Mouse (Mus musculus) heart, embryonic 11.5 days (tissue): Measurements from ENCODE around the gene Proser3. TPM values are rescaled to one million over a fixed set of nuclear protein-coding genes. Genes with fewer than 3 reads are reported as not detected.

Source experiments
- ATAC-seq: fragments of 200-750 bp; cut with Nextera tagmentation; replicated peaks from 2 replicates; pipeline ENCODE4 v1.8.0; 2017; ENCODE audit warnings: moderate library complexity; ENCODE audit not compliant: insufficient number of reproducible peaks, low FRiP score, low TSS enrichment
- H3K27ac ChIP-seq: fragments of 300-500 bp; sonication (generic); 2 replicates; pipeline ENCODE4 v1.5.1; 2014; ENCODE audit warnings: mild to moderate bottlenecking, low read depth, low read length
- H3K27me3 ChIP-seq: fragments of 300-500 bp; sonication (generic); 2 replicates; pipeline ENCODE4 v1.6.1; 2014; ENCODE audit warnings: mild to moderate bottlenecking, low read length, mixed read lengths; ENCODE audit not compliant: control insufficient read depth, insufficient read depth
- H3K36me3 ChIP-seq: fragments of 300-500 bp; sonication (generic); 2 replicates; pipeline ENCODE4 v1.6.1; 2014; ENCODE audit warnings: mild to moderate bottlenecking, low read length, moderate library complexity, mixed read lengths; ENCODE audit not compliant: control insufficient read depth, insufficient read depth
- H3K4me1 ChIP-seq: fragments of 300-500 bp; sonication (generic); 2 replicates; pipeline ENCODE4 v1.6.1; 2014; ENCODE audit warnings: low read length; ENCODE audit not compliant: control insufficient read depth, insufficient read depth
- H3K4me2 ChIP-seq: fragments of 300-500 bp; sonication (generic); 2 replicates; pipeline ENCODE4 v1.6.1; 2014; ENCODE audit warnings: mild to moderate bottlenecking, moderate library complexity
- H3K4me3 ChIP-seq: fragments of 300-500 bp; sonication (generic); 2 replicates; pipeline ENCODE4 v1.5.1; 2014; ENCODE audit warnings: low read depth, low read length
- H3K9ac ChIP-seq: fragments of 300-500 bp; sonication (generic); 2 replicates; pipeline ENCODE4 v1.6.1; 2014; ENCODE audit warnings: mild to moderate bottlenecking, low read depth, low read length, moderate library complexity
- H3K9me3 ChIP-seq: fragments of 300-500 bp; sonication (generic); replicated peaks from 2 replicates; pipeline ENCODE4 v1.6.1; 2016; ENCODE audit warnings: low read length; ENCODE audit not compliant: control insufficient read depth
- WGBS: fragments of 180-500 bp; shearing (Covaris S2); extraction: QIAGEN DNeasy Blood & Tissue Kit; methylation state at CpG from one replicate; pipeline ENCODE4 v1.1.7; 2014; ENCODE audit not compliant: insufficient replicate concordance; 5-methylcytosine and 5-hydroxymethylcytosine counted together
- polyA plus RNA-seq: library from polyadenylated mRNA; unstranded; fragments of >200 nt; fragmentation: Nextera tagmentation; extraction: Ambion mirVana; gene quantifications from 2 replicates; pipeline ENCODE4 v1.2.1, GENCODE M21; 2014

The Proser3 gene
- polyA plus RNA-seq, 1 experiment from 2014 or later, result 12.7 TPM

GRCm38 (mm10) chr7:30556894-30557536 is 4.9 kb upstream of the Proser3 start:
- H3K4me2 ChIP-seq, result no peak overlapping the region
- H3K27me3 ChIP-seq, result no peaks in the 10 kb centered on the region
- no peak overlapping the region for H3K9ac ChIP-seq
- no peak overlapping the region for H3K4me3 ChIP-seq
- 91% methylated on average over 18 of the region's 18 CpGs for WGBS
- H3K36me3 ChIP-seq, result peaks cover 19% of the 10 kb centered on the region
- no peaks in the 10 kb centered on the region for H3K9me3 ChIP-seq
- peaks cover 21% of the 10 kb centered on the region for H3K4me1 ChIP-seq
- H3K27ac ChIP-seq, result no peak overlapping the region
- no peak for ATAC-seq

- Histone ChIP-seq H3K36me3 (peaks cover 19% of the 10 kb centered on the region), H3K4me1 (peaks cover 21% of the 10 kb centered on the region), H3K27ac (no peak overlapping the region), H3K27me3 (no peaks in the 10 kb centered on the region), H3K9ac (no peak overlapping the region), H3K4me3 (peak overlapping the region; percentile 53; the same call in 1 of the 2 replicates), H3K4me2 (peak overlapping the region; percentile 98), H3K9me3 (no peaks in the 10 kb centered on the region)
- WGBS, result 85% methylated on average over 22 of the region's 22 CpGs
- ATAC-seq, result no peak
Observed at GRCm38 (mm10) chr7:30553810-30554584, 1.9 kb upstream of the Proser3 start.

DNA sequence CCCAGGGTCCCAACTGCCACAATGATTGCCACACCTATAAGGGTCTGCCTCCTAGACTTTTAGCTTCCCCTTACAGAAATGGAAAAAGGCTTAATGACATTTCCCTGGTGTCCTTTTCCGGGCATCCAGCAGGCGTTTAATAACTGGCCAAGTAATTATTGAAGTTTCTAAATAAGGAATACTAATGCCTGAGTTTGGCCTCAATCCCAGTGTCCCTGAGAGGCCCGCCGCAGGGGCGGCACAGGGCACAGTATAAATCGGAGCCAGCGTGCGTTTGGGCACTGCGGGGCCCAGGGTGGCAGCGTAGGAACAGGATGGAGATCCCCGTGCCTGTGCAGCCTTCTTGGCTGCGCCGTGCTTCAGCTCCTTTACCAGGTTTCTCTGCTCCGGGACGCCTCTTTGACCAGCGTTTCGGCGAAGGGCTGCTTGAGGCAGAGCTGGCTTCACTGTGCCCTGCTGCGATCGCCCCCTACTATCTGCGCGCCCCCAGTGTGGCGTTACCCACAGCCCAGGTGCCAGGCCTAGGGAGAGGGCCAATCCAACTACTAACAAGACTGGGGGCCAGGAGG is 1.0 kb upstream of the Proser3 start:
- Histone ChIP-seq H3K36me3 (peaks cover 23% of the 10 kb centered on the region), H3K9ac (peak overlapping the region; percentile 88), H3K27me3 (no peaks in the 10 kb centered on the region), H3K4me3 (peak overlapping the region; percentile 53), H3K4me1 (peaks cover 12% of the 10 kb centered on the region), H3K27ac (peak overlapping the region; percentile 91), H3K9me3 (no peaks in the 10 kb centered on the region), H3K4me2 (peak overlapping the region; percentile 98)
- no peak for ATAC-seq
- WGBS, result 5% methylated on average over 23 of the region's 23 CpGs

DNA sequence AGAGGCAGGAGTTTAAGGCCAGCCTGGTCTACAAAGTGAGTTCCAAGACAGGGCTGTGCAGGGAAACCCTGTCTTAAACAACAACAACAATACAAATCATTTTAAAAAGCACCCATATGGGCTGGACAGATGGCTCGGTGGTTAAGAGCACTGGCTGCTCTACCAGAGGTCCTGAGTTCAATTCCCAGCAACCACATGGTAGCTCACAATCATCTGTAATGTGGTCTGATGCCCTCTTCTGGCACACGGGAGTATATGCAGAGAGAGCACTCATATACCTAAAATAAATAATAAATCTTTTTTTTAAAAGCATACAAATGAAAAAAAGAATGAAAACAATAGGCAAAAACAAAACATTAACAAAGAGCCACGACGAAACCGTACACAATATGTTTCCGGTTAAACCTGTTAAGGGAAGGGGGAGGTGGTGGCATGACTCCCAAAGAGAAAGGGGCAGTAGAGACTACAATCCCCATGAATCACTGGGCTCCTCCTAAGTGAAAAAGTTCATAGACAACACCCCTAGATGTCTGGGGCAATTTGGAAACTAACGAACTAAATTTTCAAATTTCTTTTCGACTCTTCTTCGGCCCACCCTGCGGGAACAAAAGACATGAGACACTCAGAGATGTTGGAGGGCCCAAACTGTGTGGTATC is 526 bp downstream of the Proser3 start:
- Histone ChIP-seq H3K27ac (peak overlapping the region; percentile 91), H3K27me3 (no peaks in the 10 kb centered on the region), H3K4me1 (peaks cover 9% of the 10 kb centered on the region), H3K4me3 (peak overlapping the region; percentile 53), H3K9ac (peak overlapping the region; percentile 88), H3K4me2 (peak overlapping the region; percentile 98), H3K9me3 (no peaks in the 10 kb centered on the region), H3K36me3 (peaks cover 18% of the 10 kb centered on the region)
- WGBS, result 2% methylated on average over 10 of the region's 10 CpGs
- peak; percentile 62 for ATAC-seq

- Histone ChIP-seq H3K9me3 (no peaks in the 10 kb centered on the region), H3K27ac (no peak overlapping the region), H3K4me1 (peaks cover 9% of the 10 kb centered on the region), H3K4me3 (no peak overlapping the region), H3K27me3 (no peaks in the 10 kb centered on the region), H3K36me3 (peaks cover 20% of the 10 kb centered on the region), H3K9ac (no peak overlapping the region), H3K4me2 (no peak overlapping the region)
- WGBS, result 100% methylated on average over 1 of the region's 1 CpGs
- no peak for ATAC-seq
Observed at GRCm38 (mm10) chr7:30550603-30551002, 1.5 kb downstream of the Proser3 start.

DNA sequence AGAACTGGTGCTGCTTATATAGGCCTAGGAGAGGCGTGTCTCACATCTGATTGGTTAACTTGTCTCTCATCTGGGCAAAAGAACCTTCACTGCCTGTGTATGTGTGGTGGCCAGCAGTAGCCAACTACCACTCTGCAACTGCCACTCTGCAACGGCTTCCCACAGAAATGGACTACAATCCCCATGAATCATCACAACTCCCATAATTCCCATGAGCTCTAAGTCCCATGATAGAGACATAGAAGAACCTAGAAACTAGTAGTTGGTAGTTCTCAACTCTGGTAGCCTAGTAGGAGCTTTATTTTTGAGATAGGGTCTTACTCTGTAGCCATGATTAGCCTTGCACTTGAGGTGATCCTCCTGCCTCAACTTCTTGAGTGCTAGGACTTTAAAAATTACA is 2.2 kb downstream of the Proser3 start:
- Histone ChIP-seq H3K4me2 (no peak overlapping the region), H3K4me3 (no peak overlapping the region), H3K27ac (no peak overlapping the region), H3K27me3 (no peaks in the 10 kb centered on the region), H3K9ac (no peak overlapping the region), H3K4me1 (peaks cover 9% of the 10 kb centered on the region), H3K9me3 (no peaks in the 10 kb centered on the region), H3K36me3 (peaks cover 13% of the 10 kb centered on the region)
- WGBS, result 86% methylated on average over 2 of the region's 2 CpGs
- ATAC-seq, result no peak

DNA sequence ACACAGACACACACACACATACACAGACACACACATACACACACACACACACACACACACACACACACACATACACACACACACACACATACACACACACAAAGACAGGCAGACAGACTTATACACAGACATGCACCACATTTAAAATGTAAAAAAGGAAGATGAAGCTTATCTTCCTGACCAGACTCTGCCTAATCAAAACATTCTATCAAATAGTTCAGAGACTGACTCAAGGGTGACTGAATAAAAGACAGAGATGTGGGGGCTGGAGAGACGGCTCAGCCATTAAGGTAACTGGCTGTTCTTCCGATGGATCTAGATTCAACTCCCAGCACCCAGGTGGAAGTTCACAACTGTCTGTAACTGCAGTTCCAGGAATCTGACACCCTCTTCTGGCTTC is 7.8 kb downstream of the Proser3 start:
- no peak for ATAC-seq
- Histone ChIP-seq H3K36me3 (peaks cover 12% of the 10 kb centered on the region), H3K9me3 (no peaks in the 10 kb centered on the region)

DNA sequence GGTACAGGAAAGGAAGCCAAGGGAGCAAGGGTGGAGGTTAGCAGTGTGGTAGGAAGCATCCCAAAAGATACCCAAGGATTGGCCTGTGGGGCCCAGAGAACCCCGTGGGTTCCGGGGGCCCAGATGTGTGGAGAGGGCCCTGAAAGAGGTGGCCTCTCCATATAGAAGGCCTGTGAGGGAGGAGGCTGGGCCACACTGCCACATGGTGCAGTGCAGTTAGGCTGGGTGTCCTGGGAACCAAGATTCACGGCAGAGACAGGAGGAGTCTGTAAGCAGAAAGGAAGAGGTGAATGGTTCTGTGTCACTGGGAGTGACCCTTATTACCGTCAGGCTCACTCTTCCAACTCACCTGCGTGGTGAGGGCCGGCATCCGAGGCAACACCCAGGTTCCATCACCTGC is 11.5 kb downstream of the Proser3 start:
- WGBS, result 82% methylated on average over 7 of the region's 7 CpGs
- peaks cover 3% of the 10 kb centered on the region; the same call in 1 of the 2 replicates for H3K36me3 ChIP-seq
- no peaks in the 10 kb centered on the region for H3K9me3 ChIP-seq
- H3K9ac ChIP-seq, result no peak overlapping the region
- H3K27ac ChIP-seq, result no peak overlapping the region
- no peak for ATAC-seq
- no peak overlapping the region for H3K4me2 ChIP-seq
- peaks cover under 1% of the 10 kb centered on the region; the same call in 1 of the 2 replicates for H3K4me1 ChIP-seq
- H3K4me3 ChIP-seq, result no peak overlapping the region
- H3K27me3 ChIP-seq, result no peaks in the 10 kb centered on the region

More for the DNA sequence above, 7.8 kb downstream of the Proser3 start:
- no peak overlapping the region for H3K4me2 ChIP-seq
- H3K27me3 ChIP-seq, result no peaks in the 10 kb centered on the region
- no peak overlapping the region for H3K27ac ChIP-seq
- no peaks in the 10 kb centered on the region for H3K4me1 ChIP-seq
- no peak overlapping the region for H3K4me3 ChIP-seq
- WGBS, result 84% methylated on average over 2 of the region's 2 CpGs
- no peak overlapping the region for H3K9ac ChIP-seq
